Mouse (Mus musculus) adipocyte (in vitro differentiated cells): ENCODE results near the gene Dctpp1.

ENCODE experiments used
- DNase-seq: peaks from one replicate; pipeline ENCODE4 v3.0.0-alpha.2; 2016; ENCODE audit warnings: low spot score

Dctpp1 gene

GRCm38 (mm10) chr7:127231826-127232621, 28.5 kb downstream of the Dctpp1 start:
- DNase-seq, result no peak

- DNase-seq, result no peak
Observed at GRCm38 (mm10) chr7:127231376-127231775, 29.1 kb downstream of the Dctpp1 start.

GRCm38 (mm10) chr7:127228615-127229303, 31.8 kb downstream of the Dctpp1 start:
- DNase-seq, result peak; percentile 72

- DNase-seq, result no peak
Observed at GRCm38 (mm10) chr7:127225147-127225995, 35.1 kb downstream of the Dctpp1 start.

GRCm38 (mm10) chr7:127224616-127225015, 35.9 kb downstream of the Dctpp1 start:
- DNase-seq, result no peak

GRCm38 (mm10) chr7:127223515-127224478, 36.7 kb downstream of the Dctpp1 start:
- DNase-seq, result no peak

- DNase-seq, result no peak
Observed at GRCm38 (mm10) chr7:127223106-127223505, 37.4 kb downstream of the Dctpp1 start.

GRCm38 (mm10) chr7:127220440-127220839, 40.1 kb downstream of the Dctpp1 start:
- no peak for DNase-seq

GRCm38 (mm10) chr7:127218670-127219069, 41.8 kb downstream of the Dctpp1 start:
- DNase-seq, result no peak

GRCm38 (mm10) chr7:127217901-127218642, 42.4 kb downstream of the Dctpp1 start:
- DNase-seq, result no peak

GRCm38 (mm10) chr7:127217475-127217874, 43.0 kb downstream of the Dctpp1 start:
- DNase-seq, result no peak

- no peak for DNase-seq
Observed at GRCm38 (mm10) chr7:127216307-127216706, 44.2 kb downstream of the Dctpp1 start.

GRCm38 (mm10) chr7:127214981-127215871, 45.3 kb downstream of the Dctpp1 start:
- no peak for DNase-seq

- DNase-seq, result no peak
Observed at GRCm38 (mm10) chr7:127214521-127214920, 46.0 kb downstream of the Dctpp1 start.

- DNase-seq, result no peak
Observed at GRCm38 (mm10) chr7:127213930-127214329, 46.6 kb downstream of the Dctpp1 start.

GRCm38 (mm10) chr7:127213485-127213884, 47.0 kb downstream of the Dctpp1 start:
- no peak for DNase-seq

GRCm38 (mm10) chr7:127212432-127213250, 47.9 kb downstream of the Dctpp1 start:
- no peak for DNase-seq

GRCm38 (mm10) chr7:127211014-127211745, 49.3 kb downstream of the Dctpp1 start:
- DNase-seq, result no peak
